Mouse (Mus musculus) heart, postnatal 0 days (tissue): ENCODE measurements at regions not wholly inside any gene's neighbourhood (a gene's known extent, or its start where the extent isn't known, plus 50 kb on each side); places are given as distances from the start of the nearest gene placed in this dataset.

Experiments used
- CTCF ChIP-seq: IDR thresholded peaks from 2 replicates; pipeline ENCODE4 v1.5.1; 2016; ENCODE audit warnings: antibody characterized with exemption, control low read depth, low read depth
- EP300 ChIP-seq: IDR thresholded peaks from 2 replicates; pipeline ENCODE4 v1.6.1; 2016; ENCODE audit warnings: antibody characterized with exemption, low read depth

DNA sequence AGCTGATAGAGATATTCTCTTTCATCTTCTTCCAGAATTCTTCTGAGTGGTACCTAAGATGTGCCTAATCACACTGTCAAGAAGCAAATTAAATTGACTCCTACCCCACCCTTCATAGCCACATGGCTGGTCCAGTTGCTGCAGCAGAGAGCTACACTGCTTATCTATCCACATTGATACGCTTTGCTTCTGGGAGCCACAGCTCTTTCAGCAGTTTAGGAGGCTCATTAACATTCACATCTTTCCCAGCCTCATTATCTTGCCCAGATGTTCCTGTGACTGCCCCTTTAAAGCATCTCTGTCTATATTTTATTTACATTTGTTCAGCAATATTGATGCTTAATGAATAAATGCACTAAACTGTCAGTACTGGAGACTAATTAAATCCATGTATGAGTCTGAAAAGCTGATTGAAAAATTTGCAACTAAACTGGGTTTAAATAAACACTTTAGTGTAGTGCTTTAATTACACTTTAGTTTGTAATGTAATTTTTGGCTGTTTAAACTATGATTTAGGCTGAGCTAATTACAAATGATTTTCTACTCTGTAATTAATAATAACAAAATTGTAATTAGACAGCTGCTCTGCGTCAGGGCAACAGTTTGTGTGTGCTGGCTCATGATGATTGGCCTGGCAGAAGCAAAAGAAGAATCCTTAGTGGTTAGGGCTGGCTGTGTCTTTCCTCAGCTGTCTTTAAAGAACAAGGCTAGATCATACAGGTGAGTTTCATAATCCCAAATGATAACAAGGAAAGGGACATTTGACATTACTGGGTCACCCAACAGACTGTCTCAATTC is 632.5 kb upstream of the Tle4 start:
- no peak for TF ChIP-seq CTCF
- TF ChIP-seq EP300 = no peak
